Mouse (Mus musculus): ENCODE results near the gene Aldoc. TPM values are rescaled to one million over a fixed set of nuclear protein-coding genes. Genes with fewer than 3 reads are reported as not detected.

Aldoc gene
- polyA plus RNA-seq, 1 experiment = 4.4 TPM

- TF ChIP-seq POLR2A (IDR thresholded peaks at IDR 0.05; ENCODE audit: low read depth, low read length) = no peak
- no peak for TF ChIP-seq CTCF (IDR thresholded peaks at IDR 0.05; ENCODE audit: extremely low read depth, insufficient read depth, insufficient read length, insufficient replicate concordance)
- Histone ChIP-seq H3K27ac (ENCODE audit: insufficient read depth, low read length) (peak overlapping the region; percentile 82), H3K4me1 (ENCODE audit: control insufficient read depth, insufficient read depth, insufficient read length) (peaks cover 43% of the 10 kb centered on the region), H3K4me3 (ENCODE audit: extremely low read depth, insufficient read depth, insufficient read length) (peak overlapping the region; percentile 75; the same call in 1 of the 2 replicates), H3K27me3 (ENCODE audit: control insufficient read depth, insufficient read depth, low read length) (no peaks in the 10 kb centered on the region), H3K36me3 (ENCODE audit: control insufficient read depth, insufficient read depth, low read length) (peaks cover 11% of the 10 kb centered on the region)
- WGBS = 76% methylated on average over 6 of the region's 6 CpGs
- no peak for DNase-seq (ENCODE audit: low read depth in 1 of 2, low spot score in 2 of 2)
Observed at GRCm38 (mm10) chr11:78344328-78344889, 21.6 kb downstream of the Aldoc start.

- Histone ChIP-seq H3K36me3 (ENCODE audit: control insufficient read depth, insufficient read depth, low read length) (peaks cover 6% of the 10 kb centered on the region), H3K4me1 (ENCODE audit: control insufficient read depth, insufficient read depth, insufficient read length) (peaks cover 49% of the 10 kb centered on the region), H3K27me3 (ENCODE audit: control insufficient read depth, insufficient read depth, low read length) (no peaks in the 10 kb centered on the region), H3K4me3 (ENCODE audit: extremely low read depth, insufficient read depth, insufficient read length) (0 out of 2 replicates have a peak overlapping the region, but pooled peaks have one; percentile 8), H3K27ac (ENCODE audit: insufficient read depth, low read length) (peak overlapping the region; percentile 82)
- no peak for DNase-seq (ENCODE audit: low read depth in 1 of 2, low spot score in 2 of 2)
- 35% methylated on average over 8 of the region's 8 CpGs for WGBS
- TF ChIP-seq CTCF (IDR thresholded peaks at IDR 0.05; ENCODE audit: extremely low read depth, insufficient read depth, insufficient read length, insufficient replicate concordance) (no peak), POLR2A (IDR thresholded peaks at IDR 0.05; ENCODE audit: low read depth, low read length) (no peak)
Observed at GRCm38 (mm10) chr11:78344890-78345715, 22.3 kb downstream of the Aldoc start.

- Histone ChIP-seq H3K4me1 (ENCODE audit: control insufficient read depth, insufficient read depth, insufficient read length) (peaks cover 49% of the 10 kb centered on the region), H3K27me3 (ENCODE audit: control insufficient read depth, insufficient read depth, low read length) (no peaks in the 10 kb centered on the region), H3K4me3 (ENCODE audit: extremely low read depth, insufficient read depth, insufficient read length) (no peak overlapping the region; the same call in 1 of the 2 replicates), H3K27ac (ENCODE audit: insufficient read depth, low read length) (peak overlapping the region; percentile 82), H3K36me3 (ENCODE audit: control insufficient read depth, insufficient read depth, low read length) (peaks cover 4% of the 10 kb centered on the region)
- peak; percentile 52 to 77 for DNase-seq (ENCODE audit: low read depth in 1 of 2, low spot score in 2 of 2)
- TF ChIP-seq CTCF (IDR thresholded peaks at IDR 0.05; ENCODE audit: extremely low read depth, insufficient read depth, insufficient read length, insufficient replicate concordance) (no peak), POLR2A (IDR thresholded peaks at IDR 0.05; ENCODE audit: low read depth, low read length) (no peak)
- WGBS = 3% methylated on average over 7 of the region's 7 CpGs
Observed at GRCm38 (mm10) chr11:78345801-78346200, 23.0 kb downstream of the Aldoc start.

- TF ChIP-seq POLR2A (IDR thresholded peaks at IDR 0.05; ENCODE audit: low read depth, low read length) (no peak), CTCF (IDR thresholded peaks at IDR 0.05; ENCODE audit: extremely low read depth, insufficient read depth, insufficient read length, insufficient replicate concordance) (no peak)
- H3K4me1 ChIP-seq (ENCODE audit: control insufficient read depth, insufficient read depth, insufficient read length) = peaks cover 49% of the 10 kb centered on the region
- H3K27me3 ChIP-seq (ENCODE audit: control insufficient read depth, insufficient read depth, low read length) = no peaks in the 10 kb centered on the region
- H3K27ac ChIP-seq (ENCODE audit: insufficient read depth, low read length) = peak overlapping the region; percentile 65
- 80% methylated on average over 6 of the region's 6 CpGs for WGBS
- no peak for DNase-seq (ENCODE audit: low read depth in 1 of 2, low spot score in 2 of 2)
- H3K36me3 ChIP-seq (ENCODE audit: control insufficient read depth, insufficient read depth, low read length) = peaks cover 2% of the 10 kb centered on the region; the same call in 1 of the 2 replicates
- H3K4me3 ChIP-seq (ENCODE audit: extremely low read depth, insufficient read depth, insufficient read length) = no peak overlapping the region
Observed at GRCm38 (mm10) chr11:78346326-78347069, 23.7 kb downstream of the Aldoc start.

- Histone ChIP-seq H3K27me3 (ENCODE audit: control insufficient read depth, insufficient read depth, low read length) (no peaks in the 10 kb centered on the region), H3K36me3 (ENCODE audit: control insufficient read depth, insufficient read depth, low read length) (no peaks in the 10 kb centered on the region), H3K27ac (ENCODE audit: insufficient read depth, low read length) (peak overlapping the region; percentile 51; the same call in 1 of the 2 replicates), H3K4me3 (ENCODE audit: extremely low read depth, insufficient read depth, insufficient read length) (no peak overlapping the region), H3K4me1 (ENCODE audit: control insufficient read depth, insufficient read depth, insufficient read length) (peaks cover 49% of the 10 kb centered on the region)
- peak; percentile 55 to 60 for DNase-seq (ENCODE audit: low read depth in 1 of 2, low spot score in 2 of 2)
- WGBS = 84% methylated on average over 10 of the region's 10 CpGs
- peak; percentile 67; the same call in 1 of the 2 replicates for TF ChIP-seq CTCF (IDR thresholded peaks at IDR 0.05; ENCODE audit: extremely low read depth, insufficient read depth, insufficient read length, insufficient replicate concordance)
- TF ChIP-seq POLR2A (IDR thresholded peaks at IDR 0.05; ENCODE audit: low read depth, low read length) = no peak
Observed at GRCm38 (mm10) chr11:78347070-78347754, 24.4 kb downstream of the Aldoc start.

- no peaks in the 10 kb centered on the region for H3K36me3 ChIP-seq (ENCODE audit: control insufficient read depth, insufficient read depth, low read length)
- TF ChIP-seq CTCF (IDR thresholded peaks at IDR 0.05; ENCODE audit: extremely low read depth, insufficient read depth, insufficient read length, insufficient replicate concordance) (no peak), POLR2A (IDR thresholded peaks at IDR 0.05; ENCODE audit: low read depth, low read length) (no peak)
- H3K27ac ChIP-seq (ENCODE audit: insufficient read depth, low read length) = 0 out of 2 replicates have a peak overlapping the region, but pooled peaks have one; percentile 51
- WGBS = 76% methylated on average over 9 of the region's 9 CpGs
- no peaks in the 10 kb centered on the region for H3K27me3 ChIP-seq (ENCODE audit: control insufficient read depth, insufficient read depth, low read length)
- DNase-seq (ENCODE audit: low read depth in 1 of 2, low spot score in 2 of 2) = no peak
- H3K4me3 ChIP-seq (ENCODE audit: extremely low read depth, insufficient read depth, insufficient read length) = no peak overlapping the region
- H3K4me1 ChIP-seq (ENCODE audit: control insufficient read depth, insufficient read depth, insufficient read length) = peaks cover 53% of the 10 kb centered on the region
Observed at GRCm38 (mm10) chr11:78347908-78348307, 25.1 kb downstream of the Aldoc start.
